Mouse (Mus musculus): ENCODE measurements around the gene Ica1l. TPM values are rescaled to one million over a fixed set of nuclear protein-coding genes. Genes with fewer than 3 reads are reported as not detected.

Ica1l gene
- total and polyA plus RNA-seq, 3 experiments = 0.03 to 2.3 (median 1.6) TPM

- no peak for DNase-seq
Measured at GRCm38 (mm10) chr1:59966171-59966785, 76.7 kb downstream of the Ica1l start.

- no peak for DNase-seq
Measured at GRCm38 (mm10) chr1:59959941-59960340, 83.0 kb downstream of the Ica1l start.

DNA sequence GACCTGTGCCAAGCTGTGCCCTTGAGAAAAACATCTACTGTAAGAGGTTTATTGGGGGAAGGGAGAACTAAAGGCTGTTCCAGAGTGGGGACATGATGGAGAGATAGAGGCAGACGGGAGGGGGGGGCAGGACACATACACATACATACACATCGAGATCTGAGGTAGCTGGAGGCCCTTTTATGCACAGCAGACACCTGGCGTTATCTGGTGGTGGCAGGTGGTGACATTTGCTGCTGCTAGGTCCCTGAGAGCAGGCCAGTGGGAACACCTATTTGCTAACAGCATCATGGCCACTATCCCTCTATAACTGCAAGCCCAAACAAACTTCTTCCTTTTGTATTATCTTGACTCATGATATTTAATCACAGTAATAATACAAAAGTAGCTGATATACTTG is 85.8 kb downstream of the Ica1l start:
- no peak for DNase-seq

GRCm38 (mm10) chr1:59947509-59947908 is 95.5 kb downstream of the Ica1l start:
- DNase-seq = no peak

GRCm38 (mm10) chr1:59945969-59946368 is 97.0 kb downstream of the Ica1l start:
- DNase-seq = no peak

GRCm38 (mm10) chr1:59943825-59944224 is 99.2 kb downstream of the Ica1l start:
- no peak for DNase-seq

GRCm38 (mm10) chr1:59942057-59942790 is 100.8 kb downstream of the Ica1l start:
- no peak for DNase-seq

- no peak for DNase-seq
Measured at GRCm38 (mm10) chr1:59941063-59941462, 101.9 kb downstream of the Ica1l start.

DNA sequence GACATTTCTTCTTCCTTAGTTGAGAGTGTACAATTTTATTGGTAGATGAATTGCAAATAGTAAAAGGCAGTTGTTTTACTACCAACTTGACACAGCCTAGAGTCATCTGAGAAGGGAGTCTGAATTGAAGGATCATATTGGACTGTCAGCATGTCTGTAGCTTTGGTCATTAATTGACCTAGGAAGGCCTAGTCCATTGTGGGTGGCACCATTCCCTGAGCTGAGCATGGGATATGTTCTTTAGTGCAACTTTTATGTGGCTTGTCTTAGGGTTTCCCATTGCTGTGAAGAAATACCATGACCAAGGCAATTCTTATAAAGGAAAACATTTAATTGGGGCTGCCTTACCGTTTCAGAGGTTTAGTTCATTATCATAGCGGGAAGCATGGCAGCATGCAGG is 110.0 kb downstream of the Ica1l start:
- no peak for DNase-seq

Other genes with a start within 250 kb of the Ica1l start
- 10 to 100 TPM; 33.8 to 35.6 TPM for gene Fam117b, start 130.2 kb downstream of the Ica1l start, total RNA-seq (2021)
- gene Fam117b, start 130.2 kb downstream of the Ica1l start, polyA plus RNA-seq (2012; rRNA removed) = 23.7 and 26.9 TPM in 2 replicates
- 10 to 100 TPM; 10.5 to 11.7 TPM for gene Carf, start 55.1 kb upstream of the Ica1l start, total RNA-seq (2021)
- 0.81 and 1.3 TPM in 2 replicates for gene Carf, start 55.1 kb upstream of the Ica1l start, polyA plus RNA-seq (2012; rRNA removed)
- gene Wdr12, start 55.5 kb upstream of the Ica1l start, total RNA-seq (2021) = 10 to 100 TPM; 15.8 to 17.8 TPM
- 1.8 TPM in 2 replicates for gene Wdr12, start 55.5 kb upstream of the Ica1l start, polyA plus RNA-seq (2012; rRNA removed)
- 10 to 100 TPM; 51.9 to 73.4 TPM for gene Nbeal1, start 137.4 kb upstream of the Ica1l start, total RNA-seq (2021)
- 0.77 and 1.1 TPM in 2 replicates for gene Nbeal1, start 137.4 kb upstream of the Ica1l start, polyA plus RNA-seq (2012; rRNA removed)

All from adrenal gland, adult 2 months (tissue).